Mouse (Mus musculus): ENCODE results near the gene P3h4. TPM values are rescaled to one million over a fixed set of nuclear protein-coding genes. Genes with fewer than 3 reads are reported as not detected.

Gene P3h4
- polyA plus RNA-seq, 1 experiment from 2014 or later = 71.5 TPM

DNA sequence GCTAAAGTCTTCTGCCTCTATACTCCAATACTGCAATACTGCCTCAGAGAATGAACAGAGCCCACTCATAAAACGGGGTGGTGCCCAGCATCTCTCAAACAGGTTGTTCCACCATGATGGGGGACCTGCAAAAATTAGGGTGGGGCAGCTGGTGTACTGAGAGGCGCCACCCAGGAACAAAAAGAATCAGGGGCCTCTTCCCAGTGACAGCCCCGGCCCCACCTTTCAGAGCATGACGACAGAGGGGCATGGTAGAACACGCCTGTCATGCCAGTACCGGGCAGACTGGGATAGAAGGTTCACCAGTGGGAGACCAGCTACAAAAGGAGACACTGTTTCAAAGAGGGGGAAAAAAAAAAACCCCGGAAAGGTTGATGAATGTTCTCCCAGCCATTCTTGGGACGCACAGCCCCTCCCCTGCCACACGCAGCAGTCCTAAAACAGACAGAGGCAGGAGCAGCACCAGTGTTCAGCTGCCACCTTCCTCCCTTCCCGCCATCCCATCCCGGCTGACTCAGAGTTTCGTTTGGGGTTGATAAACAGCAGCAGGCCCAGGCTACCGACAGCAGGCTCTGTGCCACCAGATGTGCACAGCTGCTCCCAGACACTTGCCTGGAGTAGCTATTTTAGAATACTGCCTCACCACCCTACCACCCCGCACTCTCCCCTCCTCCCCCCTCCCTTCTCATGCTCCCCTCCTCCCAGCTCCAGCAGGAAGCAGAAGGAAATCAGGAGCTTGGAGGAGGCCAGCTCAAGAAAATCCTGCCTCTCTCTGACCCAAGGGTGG, 26.9 kb downstream of the P3h4 start:
- WGBS = 18% methylated on average over 14 of the region's 14 CpGs
- no peaks in the 10 kb centered on the region for H3K9me3 ChIP-seq
- peak; percentile 60 for ATAC-seq (ENCODE audit: borderline replicate concordance, extremely low read depth, low FRiP score, low TSS enrichment)
- no peaks in the 10 kb centered on the region for H3K27me3 ChIP-seq
- peaks cover 29% of the 10 kb centered on the region for H3K36me3 ChIP-seq
- H3K4me3 ChIP-seq = no peak overlapping the region
- H3K27ac ChIP-seq = peak overlapping the region; percentile 88
- H3K4me1 ChIP-seq = peaks cover 69% of the 10 kb centered on the region
- no peak overlapping the region for H3K9ac ChIP-seq
- H3K4me2 ChIP-seq = peak overlapping the region; percentile 35

DNA sequence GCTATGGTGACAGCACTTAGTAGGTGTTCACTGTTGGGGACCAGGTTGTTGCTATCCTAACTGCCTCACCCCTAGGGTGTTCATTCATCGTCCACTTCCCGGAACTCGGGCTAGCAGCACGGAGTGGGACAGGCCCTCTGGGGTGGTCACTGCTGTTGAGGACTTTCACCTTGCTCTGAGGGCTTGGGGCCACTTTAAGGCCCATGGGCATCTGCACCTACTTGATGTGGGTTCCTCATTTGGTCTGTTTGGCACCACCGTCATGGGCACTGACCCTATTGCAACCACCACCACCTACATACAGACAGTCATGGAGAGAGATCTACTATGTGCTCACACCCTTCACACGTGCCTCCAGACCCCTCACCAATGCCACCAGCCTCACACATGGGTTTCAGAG, 27.5 kb downstream of the P3h4 start:
- Histone ChIP-seq H3K4me3 (no peak overlapping the region), H3K4me2 (peak overlapping the region; percentile 35; the same call in 1 of the 2 replicates), H3K27me3 (no peaks in the 10 kb centered on the region), H3K9me3 (no peaks in the 10 kb centered on the region), H3K36me3 (peaks cover 34% of the 10 kb centered on the region), H3K27ac (peak overlapping the region; percentile 88), H3K9ac (no peak overlapping the region), H3K4me1 (peaks cover 62% of the 10 kb centered on the region)
- WGBS = 81% methylated on average over 6 of the region's 6 CpGs
- ATAC-seq (ENCODE audit: borderline replicate concordance, extremely low read depth, low FRiP score, low TSS enrichment) = no peak

DNA sequence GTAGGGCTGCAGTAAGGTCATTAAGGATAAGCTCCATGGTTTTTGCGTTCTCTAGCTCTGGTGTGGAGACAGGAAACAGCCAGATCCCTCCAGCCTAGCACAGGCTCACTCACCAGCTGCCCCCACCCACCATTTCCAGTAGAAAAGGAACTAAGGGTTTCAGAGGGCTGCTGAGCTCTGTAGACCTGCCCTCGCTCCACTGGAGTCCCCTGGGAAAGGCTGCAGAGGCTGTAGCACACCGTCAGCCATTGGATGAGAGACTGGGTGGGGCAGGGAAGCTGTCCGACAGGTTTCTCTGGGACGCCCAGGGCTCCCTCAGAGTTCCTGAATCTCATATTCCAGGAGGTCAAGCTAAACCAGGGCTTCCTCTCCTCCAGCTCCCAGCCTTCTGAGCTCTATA, 28.1 kb downstream of the P3h4 start:
- Histone ChIP-seq H3K27ac (peak overlapping the region; percentile 88), H3K4me3 (no peak overlapping the region), H3K4me2 (peak overlapping the region; percentile 35; the same call in 1 of the 2 replicates), H3K9ac (no peak overlapping the region; the same call in 1 of the 2 replicates), H3K36me3 (peaks cover 39% of the 10 kb centered on the region), H3K4me1 (peaks cover 57% of the 10 kb centered on the region), H3K9me3 (no peaks in the 10 kb centered on the region), H3K27me3 (no peaks in the 10 kb centered on the region)
- ATAC-seq (ENCODE audit: borderline replicate concordance, extremely low read depth, low FRiP score, low TSS enrichment) = peak; percentile 53; the same call in 1 of the 2 replicates
- WGBS = 51% methylated on average over 5 of the region's 5 CpGs

DNA sequence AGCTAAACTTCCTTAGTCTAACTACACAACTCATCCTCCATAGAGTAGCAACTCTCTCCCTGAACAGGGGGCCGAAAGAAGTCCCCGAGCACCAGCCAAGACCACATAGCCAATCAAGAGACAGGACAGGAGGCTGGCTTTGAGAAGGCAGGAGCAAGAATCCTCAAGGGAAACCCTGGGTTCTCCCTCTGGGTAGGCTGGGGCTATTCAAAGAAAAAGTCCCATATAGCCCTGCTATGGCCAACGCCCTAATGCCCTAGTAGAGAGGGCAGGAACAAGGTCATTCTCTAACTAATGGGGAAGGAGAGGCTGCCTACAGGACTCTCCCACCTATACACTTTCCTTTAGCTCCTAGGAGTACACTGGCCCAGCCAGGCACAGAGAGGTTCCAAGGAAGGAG, 29.6 kb downstream of the P3h4 start:
- Histone ChIP-seq H3K27me3 (no peaks in the 10 kb centered on the region), H3K9ac (no peak overlapping the region), H3K4me2 (no peak overlapping the region), H3K27ac (no peak overlapping the region), H3K4me1 (peaks cover 41% of the 10 kb centered on the region), H3K9me3 (no peaks in the 10 kb centered on the region), H3K36me3 (peaks cover 51% of the 10 kb centered on the region), H3K4me3 (no peak overlapping the region)
- ATAC-seq (ENCODE audit: borderline replicate concordance, extremely low read depth, low FRiP score, low TSS enrichment) = no peak
- 87% methylated on average over 3 of the region's 3 CpGs for WGBS

DNA sequence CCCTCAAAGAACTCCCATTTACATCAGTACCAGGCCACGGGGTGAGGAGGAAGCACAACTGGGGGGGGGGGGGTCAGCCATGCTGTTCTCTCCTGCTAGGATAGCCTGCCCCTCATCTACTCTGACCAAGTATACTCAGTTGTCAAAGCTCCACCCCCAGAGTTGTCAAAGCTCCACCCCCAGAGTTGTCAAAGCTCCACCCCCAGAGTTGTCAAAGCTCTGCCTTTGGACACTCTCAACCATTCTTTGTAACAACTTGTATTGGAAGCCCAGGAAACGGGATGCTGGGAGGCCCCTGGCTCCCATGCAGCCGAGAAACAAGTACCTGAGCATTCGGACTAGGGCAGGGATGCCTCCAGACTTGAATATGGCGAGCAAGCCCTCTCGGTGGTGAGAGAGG, 32.0 kb downstream of the P3h4 start:
- ATAC-seq (ENCODE audit: borderline replicate concordance, extremely low read depth, low FRiP score, low TSS enrichment) = no peak
- no peak overlapping the region for H3K27ac ChIP-seq
- H3K9ac ChIP-seq = no peak overlapping the region
- peaks cover 18% of the 10 kb centered on the region for H3K4me1 ChIP-seq
- H3K4me3 ChIP-seq = no peak overlapping the region
- H3K36me3 ChIP-seq = peaks cover 71% of the 10 kb centered on the region
- 76% methylated on average over 6 of the region's 6 CpGs for whole genome bisulfite sequencing
- no peaks in the 10 kb centered on the region for H3K27me3 ChIP-seq
- H3K9me3 ChIP-seq = no peaks in the 10 kb centered on the region
- H3K4me2 ChIP-seq = no peak overlapping the region

DNA sequence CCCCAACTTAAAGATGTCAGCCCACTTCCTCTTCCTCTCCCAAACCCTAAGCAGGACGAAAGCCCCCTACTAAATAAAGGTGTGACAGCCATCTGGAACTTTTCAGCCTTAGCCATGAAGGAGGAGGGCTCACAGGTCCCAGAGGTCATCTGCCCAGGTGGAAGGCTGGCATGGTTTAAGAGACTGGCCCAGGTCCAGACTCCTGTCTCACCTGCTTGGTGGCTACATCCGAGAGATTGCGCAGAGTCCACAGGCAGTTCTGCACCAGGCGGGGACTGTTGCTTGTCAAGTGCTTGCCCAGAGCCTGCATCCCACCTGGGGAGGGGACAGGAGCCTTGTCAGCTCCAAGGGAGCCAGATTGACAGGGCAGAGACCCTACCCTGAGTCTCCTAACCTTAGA, 35.3 kb downstream of the P3h4 start:
- no peak overlapping the region for H3K4me3 ChIP-seq
- no peaks in the 10 kb centered on the region for H3K9me3 ChIP-seq
- ATAC-seq (ENCODE audit: borderline replicate concordance, extremely low read depth, low FRiP score, low TSS enrichment) = no peak
- H3K27me3 ChIP-seq = no peaks in the 10 kb centered on the region
- H3K9ac ChIP-seq = no peak overlapping the region
- 82% methylated on average over 4 of the region's 4 CpGs for WGBS
- H3K27ac ChIP-seq = no peak overlapping the region
- H3K4me2 ChIP-seq = no peak overlapping the region
- no peaks in the 10 kb centered on the region for H3K4me1 ChIP-seq
- H3K36me3 ChIP-seq = peaks cover 81% of the 10 kb centered on the region

DNA sequence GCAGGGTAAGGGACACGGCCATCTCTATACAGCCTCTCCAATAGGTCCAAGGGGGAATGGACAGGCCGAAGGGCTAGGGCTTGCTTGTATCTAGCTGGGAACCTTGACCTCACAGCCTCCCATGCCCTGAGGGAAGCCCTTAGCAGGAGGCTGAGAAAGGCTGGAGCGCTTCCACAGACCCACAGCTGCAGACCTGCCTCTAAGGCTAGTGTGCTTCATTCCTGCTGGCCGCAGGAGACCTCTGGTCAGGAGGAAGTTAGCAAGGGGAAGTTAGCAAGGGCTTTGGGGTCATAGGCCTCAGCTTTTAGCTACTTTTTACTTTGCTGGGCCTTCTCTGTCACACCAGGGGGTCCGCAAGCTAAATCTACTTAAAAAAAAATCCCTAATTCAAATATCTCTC, 36.2 kb downstream of the P3h4 start:
- Histone ChIP-seq H3K4me3 (no peak overlapping the region), H3K27me3 (no peaks in the 10 kb centered on the region), H3K36me3 (peaks cover 81% of the 10 kb centered on the region), H3K9ac (no peak overlapping the region), H3K4me2 (no peak overlapping the region), H3K4me1 (no peaks in the 10 kb centered on the region), H3K9me3 (no peaks in the 10 kb centered on the region), H3K27ac (no peak overlapping the region)
- no peak for ATAC-seq (ENCODE audit: borderline replicate concordance, extremely low read depth, low FRiP score, low TSS enrichment)
- 91% methylated on average over 5 of the region's 5 CpGs for WGBS

DNA sequence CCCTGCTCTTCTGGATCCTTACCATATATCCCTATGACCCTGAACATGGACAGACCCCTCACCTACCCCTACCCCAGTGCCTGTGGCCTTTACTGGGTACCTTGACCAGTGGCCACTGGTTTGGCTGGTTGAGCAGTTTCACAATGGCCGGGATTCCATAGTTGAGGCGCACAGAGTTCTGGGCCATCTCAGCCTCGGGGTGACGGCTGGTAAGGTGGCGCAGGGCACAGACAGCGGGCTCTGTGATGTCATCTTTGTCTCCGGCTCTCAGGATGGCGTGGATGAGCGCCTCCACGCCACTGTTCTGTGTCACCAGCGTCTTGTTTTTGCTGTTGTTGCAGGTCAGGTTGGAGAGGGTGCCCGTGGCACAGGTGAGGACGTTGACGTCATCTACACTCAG, 36.6 kb downstream of the P3h4 start:
- Histone ChIP-seq H3K4me3 (no peak overlapping the region), H3K9ac (no peak overlapping the region), H3K27me3 (no peaks in the 10 kb centered on the region), H3K36me3 (peaks cover 81% of the 10 kb centered on the region), H3K4me2 (no peak overlapping the region), H3K9me3 (no peaks in the 10 kb centered on the region), H3K4me1 (no peaks in the 10 kb centered on the region), H3K27ac (no peak overlapping the region)
- WGBS = 95% methylated on average over 14 of the region's 14 CpGs
- no peak for ATAC-seq (ENCODE audit: borderline replicate concordance, extremely low read depth, low FRiP score, low TSS enrichment)

DNA sequence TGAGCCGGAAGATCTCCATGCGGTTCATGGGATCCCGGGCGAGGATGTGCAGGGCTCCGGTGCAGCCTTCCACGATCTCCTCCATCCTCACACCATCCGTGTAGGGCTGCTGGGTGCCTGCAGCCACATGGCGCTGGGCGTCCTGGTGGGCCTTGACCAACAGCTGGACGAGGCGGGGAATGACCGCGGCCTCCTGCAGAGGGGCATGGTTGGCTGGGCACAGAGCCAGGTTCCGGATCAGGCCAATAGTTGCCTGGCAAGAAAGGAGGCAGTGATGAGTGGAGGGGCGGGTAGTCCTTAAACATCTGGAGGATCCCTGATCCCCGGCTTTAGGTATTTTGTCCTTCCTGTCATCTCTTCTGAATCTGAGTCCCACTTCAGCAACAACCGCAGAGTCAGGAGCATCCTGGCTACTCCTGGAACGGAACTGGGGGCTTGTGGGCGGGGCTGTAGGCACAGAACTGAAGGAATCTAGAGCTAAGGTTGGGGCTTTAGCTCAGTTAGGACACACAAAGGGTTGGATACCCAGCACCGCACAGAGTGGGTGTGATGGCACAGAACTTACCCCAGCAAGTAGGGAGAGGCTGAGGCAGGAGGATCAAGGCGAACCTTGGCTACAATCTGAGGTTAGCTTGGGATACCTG, 37.8 kb downstream of the P3h4 start:
- no peak overlapping the region for H3K9ac ChIP-seq
- no peak overlapping the region for H3K27ac ChIP-seq
- no peaks in the 10 kb centered on the region for H3K27me3 ChIP-seq
- peaks cover 79% of the 10 kb centered on the region for H3K36me3 ChIP-seq
- H3K9me3 ChIP-seq = no peaks in the 10 kb centered on the region
- H3K4me2 ChIP-seq = no peak overlapping the region
- H3K4me1 ChIP-seq = no peaks in the 10 kb centered on the region
- 87% methylated on average over 21 of the region's 21 CpGs for WGBS
- H3K4me3 ChIP-seq = no peak overlapping the region
- no peak for ATAC-seq (ENCODE audit: borderline replicate concordance, extremely low read depth, low FRiP score, low TSS enrichment)

DNA sequence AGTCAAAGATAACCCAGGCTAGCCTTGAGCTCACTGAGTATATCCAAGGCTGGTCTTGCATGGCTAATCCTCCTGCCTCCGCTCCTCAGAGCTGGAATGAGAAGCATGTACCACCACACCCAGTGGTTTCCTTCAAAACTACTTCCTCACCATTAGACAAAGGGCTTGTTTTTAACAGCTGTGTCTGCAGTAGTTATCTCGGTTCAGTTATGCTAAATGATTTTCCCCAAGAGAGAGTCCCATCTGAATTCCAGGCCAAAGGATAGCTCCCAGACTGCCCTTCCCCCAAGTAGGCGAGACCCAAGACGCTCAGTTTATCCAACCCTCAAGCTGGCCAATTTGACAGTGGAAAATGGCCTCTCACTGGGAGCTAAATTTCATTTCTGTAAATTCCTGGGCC, 38.6 kb downstream of the P3h4 start:
- H3K27ac ChIP-seq = no peak overlapping the region
- WGBS = 68% methylated on average over 4 of the region's 4 CpGs
- no peak overlapping the region for H3K9ac ChIP-seq
- H3K4me3 ChIP-seq = no peak overlapping the region
- peaks cover 80% of the 10 kb centered on the region for H3K36me3 ChIP-seq
- H3K9me3 ChIP-seq = no peaks in the 10 kb centered on the region
- no peaks in the 10 kb centered on the region for H3K27me3 ChIP-seq
- no peak for ATAC-seq (ENCODE audit: borderline replicate concordance, extremely low read depth, low FRiP score, low TSS enrichment)
- H3K4me1 ChIP-seq = no peaks in the 10 kb centered on the region
- H3K4me2 ChIP-seq = no peak overlapping the region

DNA sequence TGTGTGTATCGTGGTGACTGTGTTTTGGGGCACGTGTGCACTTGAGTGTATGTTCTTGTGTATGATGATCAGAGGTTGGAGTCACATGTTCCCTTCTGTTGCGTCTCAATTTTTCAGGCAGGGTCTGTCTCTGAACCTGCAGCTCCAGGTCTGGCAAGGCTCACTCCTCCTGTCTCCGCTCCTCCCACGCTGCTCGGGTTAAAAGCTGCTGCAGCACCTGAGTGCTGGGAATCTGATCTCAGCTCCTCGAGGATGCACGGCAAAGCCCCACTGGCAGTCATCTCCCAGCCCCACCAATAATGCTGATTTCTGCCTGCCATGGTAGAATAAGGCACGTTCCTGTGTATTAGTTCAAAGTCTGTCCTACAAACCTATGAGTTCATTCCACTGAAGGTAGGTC, 39.5 kb downstream of the P3h4 start:
- Histone ChIP-seq H3K27me3 (no peaks in the 10 kb centered on the region), H3K4me2 (no peak overlapping the region), H3K27ac (no peak overlapping the region), H3K4me3 (no peak overlapping the region), H3K36me3 (peaks cover 76% of the 10 kb centered on the region), H3K9ac (no peak overlapping the region), H3K9me3 (no peaks in the 10 kb centered on the region), H3K4me1 (no peaks in the 10 kb centered on the region)
- 90% methylated on average over 9 of the region's 9 CpGs for WGBS
- no peak for ATAC-seq (ENCODE audit: borderline replicate concordance, extremely low read depth, low FRiP score, low TSS enrichment)

DNA sequence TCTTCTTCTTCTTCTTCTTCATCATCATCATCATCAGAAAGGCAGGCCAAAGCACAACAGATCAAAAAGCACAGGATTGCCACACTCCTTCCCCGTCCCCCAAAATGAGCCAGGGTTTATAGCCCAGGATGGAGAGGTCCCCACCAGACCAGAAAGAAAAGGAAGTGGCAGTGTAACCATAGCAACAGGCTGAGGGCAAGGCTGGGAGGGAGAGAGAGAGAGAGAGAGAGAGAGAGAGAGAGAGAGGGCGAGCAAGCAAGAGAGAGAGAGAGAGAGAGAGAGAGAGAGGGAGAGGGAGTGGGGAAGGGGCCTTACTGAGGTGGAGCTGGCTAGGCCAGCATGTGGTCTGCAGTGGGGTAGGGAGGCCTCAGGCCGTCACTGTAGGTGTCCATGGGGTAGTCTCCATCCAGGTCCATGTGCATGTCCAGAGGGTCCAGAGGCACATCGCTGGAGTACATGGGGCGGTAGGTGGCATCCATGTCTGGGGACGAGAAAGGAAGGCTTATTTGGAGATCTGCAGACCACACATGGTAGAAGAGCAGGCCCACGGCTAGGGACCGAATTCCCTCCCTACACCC, 42.6 kb downstream of the P3h4 start:
- Histone ChIP-seq H3K27ac (no peak overlapping the region), H3K27me3 (no peaks in the 10 kb centered on the region), H3K4me3 (no peak overlapping the region), H3K36me3 (peaks cover 50% of the 10 kb centered on the region), H3K9me3 (no peaks in the 10 kb centered on the region), H3K9ac (no peak overlapping the region), H3K4me2 (no peak overlapping the region), H3K4me1 (no peaks in the 10 kb centered on the region)
- no peak for ATAC-seq (ENCODE audit: borderline replicate concordance, extremely low read depth, low FRiP score, low TSS enrichment)
- 75% methylated on average over 7 of the region's 8 CpGs for WGBS
